Mouse (Mus musculus): ENCODE measurements at regions not wholly inside any gene's neighbourhood (a gene's known extent, or its start where the extent isn't known, plus 50 kb on each side); places are given as distances from the start of the nearest gene placed in this dataset.

DNA sequence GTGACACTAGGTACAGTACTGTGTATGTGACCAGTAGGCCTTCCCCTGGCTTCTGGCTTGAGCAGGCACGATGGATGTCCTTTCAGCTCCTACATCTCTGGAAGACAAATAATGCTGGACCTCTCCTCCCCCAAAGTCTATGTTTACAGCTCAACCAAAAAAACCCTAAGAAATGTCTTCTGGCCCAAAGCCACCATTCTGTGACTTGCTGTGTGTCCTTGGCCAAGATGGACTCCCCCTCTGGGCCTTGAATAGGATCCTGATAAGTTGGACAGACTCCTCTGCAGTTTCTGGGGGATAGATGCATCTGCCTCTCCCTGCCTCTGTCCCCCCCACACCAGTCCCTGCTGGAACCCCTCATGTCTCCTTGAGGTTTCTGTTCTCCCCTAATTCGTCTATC lies 53.6 kb upstream of the Foxp4 start:
- no peak for TF ChIP-seq CTCF (IDR thresholded peaks at IDR 0.05; ENCODE audit: low read depth, low read length)
- TF ChIP-seq POLR2A (IDR thresholded peaks at IDR 0.05; ENCODE audit: borderline replicate concordance, low read depth, low read length): no peak
